Mouse (Mus musculus) G1E (cell line): ENCODE measurements around the gene Gm10799. TPM values are rescaled to one million over a fixed set of nuclear protein-coding genes. Genes with fewer than 3 reads are reported as not detected.

Source experiments
- ATAC-seq: 2 replicates; pipeline ENCODE4 v1.8.0; 2016; ENCODE audit warnings: mild to moderate bottlenecking; ENCODE audit not compliant: insufficient number of reproducible peaks, poor library complexity, low FRiP score, severe bottlenecking; ENCODE audit errors: extremely low read depth
- DNase-seq: peaks from one replicate; pipeline ENCODE4 v3.0.0; 2012; ENCODE audit warnings: low spot score
- H3K27me3 ChIP-seq: 2 replicates; pipeline ENCODE4 v1.6.1; 2012; ENCODE audit warnings: mild to moderate bottlenecking, low read length, inconsistent platforms; ENCODE audit not compliant: insufficient read depth
- H3K36me3 ChIP-seq: replicated peaks from 2 replicates; pipeline ENCODE3; 2012; ENCODE audit warnings: mild to moderate bottlenecking, inconsistent platforms
- H3K4me1 ChIP-seq: 2 replicates; pipeline ENCODE4 v1.6.1; 2012; ENCODE audit warnings: low read depth, low read length, inconsistent platforms, mixed read lengths; ENCODE audit not compliant: insufficient read depth
- H3K4me3 ChIP-seq: 2 replicates; pipeline ENCODE4 v1.5.1; 2012; ENCODE audit warnings: low read depth, mild to moderate bottlenecking, inconsistent platforms, low read length, moderate library complexity, mixed read lengths
- H3K9me3 ChIP-seq: replicated peaks from 2 replicates; pipeline ENCODE4 v1.6.1; 2012; ENCODE audit warnings: inconsistent platforms
- CTCF ChIP-seq: IDR thresholded peaks from 2 replicates; pipeline ENCODE4 v1.5.1; 2012; ENCODE audit warnings: low read depth, low read length, inconsistent platforms, mixed read lengths
- GATA1 ChIP-seq: IDR thresholded peaks from 2 replicates; pipeline ENCODE4 v1.6.1; 2012; ENCODE audit warnings: borderline replicate concordance, low read length, inconsistent platforms, mixed read lengths
- GATA2 ChIP-seq: IDR thresholded peaks from 2 replicates; pipeline ENCODE4 v1.6.1; 2012; ENCODE audit warnings: low read depth, low read length, inconsistent platforms, borderline replicate concordance
- POLR2AphosphoS5 ChIP-seq: IDR thresholded peaks from 2 replicates; pipeline ENCODE4 v1.6.1; 2012; ENCODE audit warnings: low read depth, low read length, inconsistent platforms; ENCODE audit not compliant: insufficient replicate concordance
- TAL1 ChIP-seq: conservative IDR thresholded peaks from 2 replicates; pipeline ENCODE4 v1.6.1; 2012; ENCODE audit warnings: low read depth, low read length, inconsistent platforms, mixed read lengths
- polyA plus RNA-seq: library from polyadenylated mRNA; stranded (reverse); fragments of >175 nt; gene quantifications from 2 replicates; pipeline ENCODE4 v1.2.3, GENCODE M21; 2012
- total RNA-seq, 2 experiments: library from RNA; stranded (forward) in 1 of 2; stranded (reverse) in 1 of 2; fragments of 200-1000 nt in 1 of 2; fragments of >200 nt in 1 of 2; fragmentation: Nextera tagmentation in 1 of 2; gene quantifications; 2 replicates each; pipeline ENCODE4 v1.2.3; 2014 to 2017

The Gm10799 gene
- total and polyA plus RNA-seq, 3 experiments: not detected

- Histone ChIP-seq H3K4me1 (peaks cover 17% of the 10 kb centered on the region), H3K4me3 (no peak overlapping the region), H3K27me3 (no peaks in the 10 kb centered on the region), H3K9me3 (no peaks in the 10 kb centered on the region), H3K36me3 (peaks cover 90% of the 10 kb centered on the region)
- DNase-seq (no peak), ATAC-seq (peak; percentile 45; the same call in 1 of the 2 replicates)
- TF ChIP-seq TAL1: no peak
- no peak for TF ChIP-seq GATA1
- peak; percentile 92 for TF ChIP-seq CTCF
- TF ChIP-seq GATA2: no peak
These were observed 33.4 kb downstream of the Gm10799 start for GRCm38 (mm10) chr2:104034832-104035472.

- peaks cover 32% of the 10 kb centered on the region for H3K4me1 ChIP-seq
- ATAC-seq (no peak), DNase-seq (no peak)
- H3K4me3 ChIP-seq: no peak overlapping the region
- no peak for TF ChIP-seq POLR2AphosphoS5
- H3K27me3 ChIP-seq: no peaks in the 10 kb centered on the region
- no peaks in the 10 kb centered on the region for H3K9me3 ChIP-seq
- peaks cover 66% of the 10 kb centered on the region for H3K36me3 ChIP-seq
These were observed 36.3 kb downstream of the Gm10799 start for GRCm38 (mm10) chr2:104032056-104032455.

GRCm38 (mm10) chr2:104030381-104030780 lies 38.0 kb downstream of the Gm10799 start:
- H3K9me3 ChIP-seq: no peaks in the 10 kb centered on the region
- H3K36me3 ChIP-seq: peaks cover 49% of the 10 kb centered on the region
- H3K27me3 ChIP-seq: no peaks in the 10 kb centered on the region
- peaks cover 31% of the 10 kb centered on the region for H3K4me1 ChIP-seq
- no peak for TF ChIP-seq GATA1
- no peak for TF ChIP-seq POLR2AphosphoS5
- no peak for TF ChIP-seq GATA2
- H3K4me3 ChIP-seq: no peak overlapping the region
- no peak for ATAC-seq
- DNase-seq: no peak

DNA sequence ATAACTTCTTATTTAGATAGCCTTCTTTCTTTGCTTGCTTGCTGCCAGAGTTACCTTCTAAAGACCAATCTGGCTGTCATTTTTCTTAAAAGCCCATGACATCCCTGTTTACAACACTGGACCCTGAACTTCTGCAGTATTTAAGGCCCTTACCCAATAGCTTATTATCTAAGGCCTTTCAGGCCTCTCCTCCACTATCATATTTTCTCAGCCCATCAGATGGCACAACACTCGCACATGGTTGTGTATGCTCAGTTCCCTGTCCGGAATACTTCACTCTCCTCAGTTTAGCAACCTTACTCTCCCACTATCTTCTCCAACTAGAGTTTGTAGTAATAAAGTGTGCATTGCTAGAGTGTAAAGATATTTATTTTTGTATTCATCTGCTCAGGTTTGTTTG lies 39.3 kb downstream of the Gm10799 start:
- Histone ChIP-seq H3K36me3 (peaks cover 37% of the 10 kb centered on the region), H3K4me3 (peak overlapping the region; percentile 99), H3K4me1 (peaks cover 31% of the 10 kb centered on the region), H3K9me3 (0 out of 2 replicates have a peak, but pooled peaks cover under 1% of the 10 kb centered on the region), H3K27me3 (no peaks in the 10 kb centered on the region)
- no peak for ATAC-seq
- DNase-seq: no peak
- TF ChIP-seq TAL1: no peak
- TF ChIP-seq CTCF: no peak
- no peak for TF ChIP-seq GATA2
- no peak for TF ChIP-seq POLR2AphosphoS5
- no peak for TF ChIP-seq GATA1

- peaks cover 31% of the 10 kb centered on the region for H3K4me1 ChIP-seq
- DNase-seq: no peak
- ATAC-seq: no peak
- no peaks in the 10 kb centered on the region for H3K27me3 ChIP-seq
- H3K4me3 ChIP-seq: peak within 1 kb of the TSS; percentile 99
- H3K9me3 ChIP-seq: 0 out of 2 replicates have a peak, but pooled peaks cover 3% of the 10 kb centered on the region
- peaks cover 30% of the 10 kb centered on the region for H3K36me3 ChIP-seq
- TF ChIP-seq TAL1 (no peak), POLR2AphosphoS5 (no peak), GATA2 (no peak), CTCF (no peak), GATA1 (no peak)
These were observed 40.1 kb downstream of the Gm10799 start, which contains the start of gene 4931422A03Rik for GRCm38 (mm10) chr2:104028139-104028723. Gene 4931422A03Rik (minus strand): TSS chr2:104028361.

DNA sequence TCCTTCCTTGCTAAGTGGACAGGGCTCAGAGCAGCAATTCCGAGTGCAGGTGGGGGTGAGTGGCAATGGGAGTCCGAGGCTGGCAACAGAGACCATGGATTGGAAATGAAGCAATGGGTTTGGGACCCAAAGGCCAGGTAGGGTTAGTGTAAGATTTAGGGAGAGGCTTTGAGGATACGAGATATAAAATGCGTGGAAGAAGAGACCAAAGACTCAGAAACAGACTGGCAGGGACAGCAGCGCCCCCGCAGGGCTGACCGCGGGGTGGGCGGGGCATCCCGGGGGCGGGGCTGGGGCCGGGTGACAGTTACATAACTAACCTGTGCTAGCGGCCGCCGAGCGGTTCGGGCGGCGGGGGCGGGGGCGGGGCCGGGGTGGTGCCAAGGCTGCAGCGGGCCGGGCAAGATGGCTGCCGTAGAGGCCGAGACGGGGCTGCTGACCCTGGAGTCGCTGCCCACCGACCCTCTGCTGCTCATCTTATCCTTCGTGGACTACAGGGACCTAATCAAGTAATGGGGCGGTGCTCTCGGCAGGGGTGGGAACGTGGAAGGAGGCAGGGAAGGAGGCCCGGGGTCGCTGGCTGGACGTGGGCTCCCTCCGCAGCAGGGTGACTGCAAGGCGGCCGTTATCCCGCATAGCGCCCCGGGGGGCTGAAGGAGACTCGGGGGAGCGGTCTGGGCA lies 40.8 kb downstream of the Gm10799 start, which contains the start of gene Fbxo3:
Fbxo3 (plus strand) TSS at position 264 of the 681 bp plus-strand sequence.
- peak; percentile 78 for ATAC-seq
- TF ChIP-seq GATA2: no peak
- no peak for TF ChIP-seq CTCF
- TF ChIP-seq POLR2AphosphoS5: no peak
- no peak for TF ChIP-seq TAL1
- no peak for TF ChIP-seq GATA1
- Histone ChIP-seq H3K9me3 (0 out of 2 replicates have a peak, but pooled peaks cover 3% of the 10 kb centered on the region), H3K4me1 (peaks cover 37% of the 10 kb centered on the region), H3K27me3 (no peaks in the 10 kb centered on the region), H3K36me3 (peaks cover 25% of the 10 kb centered on the region), H3K4me3 (peak within 1 kb of the TSS; percentile 99)
- DNase-seq: peak; percentile 94
